Mouse (Mus musculus): ENCODE results near the gene Pard3. TPM values are rescaled to one million over a fixed set of nuclear protein-coding genes. Genes with fewer than 3 reads are reported as not detected.

Pard3 gene
- polyA plus RNA-seq, 1 experiment from 2014 or later, result 33.4 TPM

DNA sequence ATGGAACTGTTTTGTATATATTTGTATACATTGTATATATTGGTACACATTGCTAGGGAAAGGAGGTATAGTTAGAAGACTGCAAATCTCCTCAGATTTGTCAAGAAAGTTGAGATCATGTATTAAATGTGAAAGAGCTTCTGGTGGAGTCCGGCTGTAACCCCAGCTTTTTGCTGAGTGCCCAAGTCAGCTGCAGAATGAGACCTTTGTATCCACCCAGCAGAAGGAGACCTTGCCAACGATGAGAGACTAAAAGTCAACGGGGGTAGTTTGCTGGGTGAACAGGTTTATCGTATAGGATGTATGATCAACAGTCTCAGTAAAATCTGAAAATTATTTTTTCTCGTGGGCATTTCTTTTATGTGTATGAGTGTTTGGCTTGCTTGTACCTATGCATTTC lies 109.8 kb downstream of the Pard3 start:
- H3K36me3 ChIP-seq (replicated peaks), result no peaks in the 10 kb centered on the region
- H3K27me3 ChIP-seq (replicated peaks; ENCODE audit: low read depth, poor library complexity, severe bottlenecking), result no peaks in the 10 kb centered on the region
- no peak overlapping the region for H3K4me3 ChIP-seq
- 86% methylated on average over 5 of the region's 5 CpGs for WGBS
- peaks cover 13% of the 10 kb centered on the region for H3K4me1 ChIP-seq
- H3K27ac ChIP-seq (replicated peaks), result no peak overlapping the region
- DNase-seq (ENCODE audit: low spot score), result no peak
- no peaks in the 10 kb centered on the region for H3K9me3 ChIP-seq

GRCm38 (mm10) chr8:127174411-127174810 lies 110.7 kb downstream of the Pard3 start:
- WGBS, result 91% methylated on average over 6 of the region's 6 CpGs
- peaks cover 8% of the 10 kb centered on the region for H3K4me1 ChIP-seq
- H3K36me3 ChIP-seq (replicated peaks), result no peaks in the 10 kb centered on the region
- H3K4me3 ChIP-seq, result no peak overlapping the region
- no peaks in the 10 kb centered on the region for H3K27me3 ChIP-seq (replicated peaks; ENCODE audit: low read depth, poor library complexity, severe bottlenecking)
- no peak overlapping the region for H3K27ac ChIP-seq (replicated peaks)
- H3K9me3 ChIP-seq, result no peaks in the 10 kb centered on the region
- DNase-seq (ENCODE audit: low spot score), result no peak

DNA sequence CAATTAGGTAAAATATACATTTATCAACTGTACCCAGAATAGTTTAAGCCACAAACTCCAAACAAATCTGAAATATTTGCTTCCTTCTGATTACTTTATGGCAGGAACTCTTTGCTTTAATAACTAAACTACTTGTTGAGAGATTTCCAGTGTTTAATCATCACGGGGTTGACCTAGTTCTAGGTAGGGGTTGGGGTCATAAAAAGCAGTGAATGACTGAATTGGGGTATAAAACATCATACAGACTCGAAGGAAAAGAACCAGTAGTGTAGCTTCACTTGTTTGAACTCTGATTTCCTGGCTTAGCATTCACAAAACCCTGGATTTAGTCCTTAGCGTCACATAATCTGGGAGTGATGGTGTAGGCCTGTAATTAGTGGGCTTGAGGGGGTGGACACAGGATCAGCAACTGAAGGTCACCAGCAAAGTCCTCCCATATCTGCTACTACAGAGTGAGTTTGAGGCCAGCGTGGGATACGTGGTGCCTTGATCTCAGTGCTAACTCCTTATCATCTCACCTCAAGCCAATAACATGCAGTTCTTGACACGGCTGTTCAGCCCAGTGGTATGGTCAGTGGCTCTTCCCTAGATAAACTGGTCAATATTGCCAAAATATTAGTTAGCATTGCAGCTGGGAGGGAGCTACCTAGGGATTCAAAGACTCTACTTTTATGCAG lies 111.6 kb downstream of the Pard3 start:
- Histone ChIP-seq H3K4me1 (peaks cover 8% of the 10 kb centered on the region), H3K27ac (replicated peaks) (no peak overlapping the region), H3K9me3 (no peaks in the 10 kb centered on the region), H3K36me3 (replicated peaks) (no peaks in the 10 kb centered on the region), H3K27me3 (replicated peaks; ENCODE audit: low read depth, poor library complexity, severe bottlenecking) (no peaks in the 10 kb centered on the region), H3K4me3 (no peak overlapping the region)
- no peak for DNase-seq (ENCODE audit: low spot score)
- WGBS, result 83% methylated on average over 6 of the region's 6 CpGs

- H3K36me3 ChIP-seq (replicated peaks), result no peaks in the 10 kb centered on the region
- H3K4me3 ChIP-seq, result no peak overlapping the region
- H3K4me1 ChIP-seq, result peaks cover 23% of the 10 kb centered on the region
- DNase-seq (ENCODE audit: low spot score), result peak; percentile 21
- H3K9me3 ChIP-seq, result no peaks in the 10 kb centered on the region
- H3K27ac ChIP-seq (replicated peaks), result no peak overlapping the region
- no peaks in the 10 kb centered on the region for H3K27me3 ChIP-seq (replicated peaks; ENCODE audit: low read depth, poor library complexity, severe bottlenecking)
- WGBS, result 64% methylated on average over 4 of the region's 4 CpGs
Measured at GRCm38 (mm10) chr8:127178634-127179033, 114.9 kb downstream of the Pard3 start.

GRCm38 (mm10) chr8:127181246-127181645 lies 117.6 kb downstream of the Pard3 start:
- Histone ChIP-seq H3K36me3 (replicated peaks) (no peaks in the 10 kb centered on the region), H3K9me3 (no peaks in the 10 kb centered on the region), H3K4me1 (peaks cover 44% of the 10 kb centered on the region), H3K27me3 (replicated peaks; ENCODE audit: low read depth, poor library complexity, severe bottlenecking) (no peaks in the 10 kb centered on the region), H3K4me3 (no peak overlapping the region), H3K27ac (replicated peaks) (no peak overlapping the region)
- no peak for DNase-seq (ENCODE audit: low spot score)
- WGBS, result 91% methylated on average over 3 of the region's 3 CpGs

- Histone ChIP-seq H3K27me3 (replicated peaks; ENCODE audit: low read depth, poor library complexity, severe bottlenecking) (no peaks in the 10 kb centered on the region), H3K27ac (replicated peaks) (no peak overlapping the region), H3K4me3 (no peak overlapping the region), H3K9me3 (no peaks in the 10 kb centered on the region), H3K4me1 (peaks cover 51% of the 10 kb centered on the region), H3K36me3 (replicated peaks) (no peaks in the 10 kb centered on the region)
- no peak for DNase-seq (ENCODE audit: low spot score)
- WGBS, result 59% methylated on average over 3 of the region's 3 CpGs
Measured at GRCm38 (mm10) chr8:127182065-127182464, 118.4 kb downstream of the Pard3 start.

DNA sequence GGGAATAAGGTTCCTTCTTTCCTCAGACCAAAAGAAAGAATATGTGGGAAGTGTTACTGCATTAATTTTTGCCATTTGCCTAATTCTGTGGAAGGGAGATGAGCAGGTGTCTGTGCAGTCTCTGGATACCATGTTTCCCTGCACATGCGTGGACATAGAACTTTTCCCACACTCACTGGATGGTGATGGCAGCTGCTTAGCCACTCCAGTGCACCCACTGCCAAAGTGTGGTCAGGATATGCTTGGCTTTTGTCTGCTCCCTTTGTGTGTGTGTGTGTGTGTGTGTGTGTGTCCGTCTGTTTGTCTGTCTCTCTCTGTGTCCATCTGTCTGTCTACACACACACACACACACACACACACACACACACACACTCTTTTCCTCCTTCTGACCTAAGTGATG lies 119.8 kb downstream of the Pard3 start:
- Histone ChIP-seq H3K4me1 (peaks cover 60% of the 10 kb centered on the region), H3K36me3 (replicated peaks) (no peaks in the 10 kb centered on the region), H3K9me3 (no peaks in the 10 kb centered on the region), H3K27me3 (replicated peaks; ENCODE audit: low read depth, poor library complexity, severe bottlenecking) (no peaks in the 10 kb centered on the region), H3K27ac (replicated peaks) (no peak overlapping the region; the same call in 1 of the 2 replicates), H3K4me3 (no peak overlapping the region)
- 67% methylated on average over 2 of the region's 2 CpGs for WGBS
- no peak for DNase-seq (ENCODE audit: low spot score)

DNA sequence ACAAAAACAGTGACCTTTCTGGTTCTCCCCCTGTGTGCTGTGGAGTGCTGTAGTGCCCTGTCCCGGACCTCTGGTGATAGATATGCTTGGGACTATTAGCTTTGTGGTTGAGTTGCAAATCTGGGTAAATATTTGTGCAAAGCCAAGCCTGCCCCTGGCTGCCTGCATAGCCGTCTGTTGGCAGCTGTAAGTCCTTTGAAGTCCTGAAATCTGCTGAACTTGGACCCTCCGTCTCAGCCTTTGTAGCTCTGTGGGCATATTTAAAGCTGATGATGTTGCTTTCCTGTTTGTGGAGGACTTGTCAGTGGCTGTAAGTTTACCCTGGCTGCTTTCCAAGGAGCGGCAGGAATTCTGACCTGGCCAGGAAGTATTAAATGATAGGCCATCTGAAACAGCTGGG lies 120.3 kb downstream of the Pard3 start:
- Histone ChIP-seq H3K27ac (replicated peaks) (no peak overlapping the region), H3K36me3 (replicated peaks) (no peaks in the 10 kb centered on the region), H3K4me1 (peaks cover 60% of the 10 kb centered on the region), H3K9me3 (no peaks in the 10 kb centered on the region), H3K4me3 (no peak overlapping the region), H3K27me3 (replicated peaks; ENCODE audit: low read depth, poor library complexity, severe bottlenecking) (no peaks in the 10 kb centered on the region)
- 41% methylated on average over 4 of the region's 4 CpGs for WGBS
- DNase-seq (ENCODE audit: low spot score), result peak; percentile 27

DNA sequence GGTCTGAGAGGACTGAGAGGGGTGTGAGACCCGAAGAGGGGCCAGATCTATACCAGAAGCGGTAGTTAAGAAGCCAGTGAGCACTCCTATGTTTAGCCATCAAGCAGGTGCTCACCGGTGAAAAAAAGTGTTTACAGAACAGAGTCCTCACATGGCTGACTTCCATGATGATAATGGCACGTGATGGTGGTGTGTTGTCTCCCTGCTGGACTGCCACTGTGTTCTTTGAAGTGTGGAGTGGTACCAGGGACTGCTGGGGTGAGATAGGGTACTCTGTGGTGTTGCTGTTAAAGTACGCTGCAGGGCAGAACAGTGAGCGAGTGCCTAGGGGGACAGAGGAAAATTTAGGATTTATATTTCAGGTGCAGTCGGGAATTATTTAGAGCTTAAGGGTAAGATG lies 122.2 kb downstream of the Pard3 start:
- H3K27me3 ChIP-seq (replicated peaks; ENCODE audit: low read depth, poor library complexity, severe bottlenecking), result no peaks in the 10 kb centered on the region
- peaks cover 60% of the 10 kb centered on the region for H3K4me1 ChIP-seq
- WGBS, result 74% methylated on average over 7 of the region's 7 CpGs
- no peak overlapping the region for H3K4me3 ChIP-seq
- no peak overlapping the region for H3K27ac ChIP-seq (replicated peaks)
- no peaks in the 10 kb centered on the region for H3K9me3 ChIP-seq
- DNase-seq (ENCODE audit: low spot score), result no peak
- no peaks in the 10 kb centered on the region for H3K36me3 ChIP-seq (replicated peaks)

- peaks cover 50% of the 10 kb centered on the region for H3K4me1 ChIP-seq
Measured at GRCm38 (mm10) chr8:127188671-127189070, 125.0 kb downstream of the Pard3 start.

DNA sequence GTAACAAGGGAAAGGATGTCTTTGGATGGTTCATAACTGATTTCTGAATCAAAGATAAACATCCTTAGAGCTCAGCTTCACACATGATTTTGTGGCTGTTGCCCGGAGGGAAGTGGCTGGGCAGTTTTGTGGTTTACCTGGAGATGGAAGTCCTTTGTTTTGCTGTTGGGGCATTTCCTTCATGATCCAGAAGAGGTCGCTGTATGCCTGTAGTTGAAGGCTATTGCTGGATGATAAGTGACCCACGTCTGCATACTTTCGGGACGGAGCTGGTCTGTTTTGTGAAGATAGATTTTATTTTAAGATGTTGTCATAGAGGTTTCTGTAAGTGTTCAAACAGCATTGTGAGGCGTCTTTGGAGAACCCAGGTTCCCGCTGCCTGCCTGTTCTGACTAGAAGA lies 126.7 kb downstream of the Pard3 start:
- Histone ChIP-seq H3K4me1 (peaks cover 43% of the 10 kb centered on the region), H3K36me3 (replicated peaks) (no peaks in the 10 kb centered on the region), H3K27me3 (replicated peaks; ENCODE audit: low read depth, poor library complexity, severe bottlenecking) (no peaks in the 10 kb centered on the region), H3K4me3 (no peak overlapping the region), H3K9me3 (no peaks in the 10 kb centered on the region), H3K27ac (replicated peaks) (no peak overlapping the region)
- DNase-seq (ENCODE audit: low spot score), result peak; percentile 53
- WGBS, result 58% methylated on average over 7 of the region's 7 CpGs

More at GRCm38 (mm10) chr8:127188671-127189070, 125.0 kb downstream of the Pard3 start:
- Histone ChIP-seq H3K4me3 (no peak overlapping the region), H3K27ac (replicated peaks) (no peak overlapping the region), H3K36me3 (replicated peaks) (no peaks in the 10 kb centered on the region), H3K27me3 (replicated peaks; ENCODE audit: low read depth, poor library complexity, severe bottlenecking) (no peaks in the 10 kb centered on the region), H3K9me3 (no peaks in the 10 kb centered on the region)
- DNase-seq (ENCODE audit: low spot score), result no peak

DNA sequence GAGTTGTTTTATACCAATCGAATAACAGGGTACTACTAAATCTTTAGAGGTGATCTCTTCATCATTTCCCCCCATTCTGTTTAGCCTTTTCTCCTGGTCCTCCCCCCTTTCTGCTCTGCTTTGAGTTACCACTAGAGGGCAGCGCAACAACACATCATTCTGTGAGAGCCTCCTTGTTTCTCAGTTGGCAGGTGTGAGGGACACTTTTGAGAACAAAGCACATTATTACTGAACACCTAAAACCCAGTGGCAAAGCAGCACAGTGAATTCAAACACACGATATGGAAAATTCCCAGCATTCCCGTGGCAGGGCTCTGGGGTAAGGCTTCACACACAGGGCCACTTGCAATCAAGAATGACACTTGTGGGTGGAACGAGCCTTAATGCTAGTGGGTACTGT lies 127.7 kb downstream of the Pard3 start:
- Histone ChIP-seq H3K9me3 (no peaks in the 10 kb centered on the region), H3K36me3 (replicated peaks) (no peaks in the 10 kb centered on the region), H3K27me3 (replicated peaks; ENCODE audit: low read depth, poor library complexity, severe bottlenecking) (no peaks in the 10 kb centered on the region), H3K4me3 (no peak overlapping the region), H3K4me1 (peaks cover 45% of the 10 kb centered on the region), H3K27ac (replicated peaks) (no peak overlapping the region)
- WGBS, result 51% methylated on average over 5 of the region's 5 CpGs
- DNase-seq (ENCODE audit: low spot score), result peak; percentile 58

GRCm38 (mm10) chr8:127191824-127192223 lies 128.1 kb downstream of the Pard3 start:
- Histone ChIP-seq H3K27ac (replicated peaks) (no peak overlapping the region), H3K27me3 (replicated peaks; ENCODE audit: low read depth, poor library complexity, severe bottlenecking) (no peaks in the 10 kb centered on the region), H3K9me3 (no peaks in the 10 kb centered on the region), H3K36me3 (replicated peaks) (no peaks in the 10 kb centered on the region), H3K4me3 (no peak overlapping the region), H3K4me1 (peaks cover 45% of the 10 kb centered on the region)
- 79% methylated on average over 6 of the region's 6 CpGs for WGBS
- no peak for DNase-seq (ENCODE audit: low spot score)
